Mouse (Mus musculus) E14TG2a.4 (cell line): ENCODE results near the gene Macrod2.

ENCODE experiments used
- CTCF ChIP-seq: conservative IDR thresholded peaks from 2 replicates; pipeline ENCODE4 v1.5.1; 2014; ENCODE audit warnings: low read length
- NANOG ChIP-seq: IDR thresholded peaks from 2 replicates; pipeline ENCODE4 v1.6.1; 2014; ENCODE audit warnings: borderline replicate concordance, low read length, mixed read lengths
- POU5F1 ChIP-seq: IDR thresholded peaks from 2 replicates; pipeline ENCODE4 v1.6.1; 2014; ENCODE audit warnings: low read length, borderline replicate concordance

GRCm38 (mm10) chr2:142172706-142173105 is 1777.6 kb downstream of the Macrod2 start:
- TF ChIP-seq CTCF (no peak), POU5F1 (no peak), NANOG (no peak)
